Mouse (Mus musculus) 416B (cell line): Measurements from ENCODE around the gene Ipp.

ENCODE experiments used
- DNase-seq: peaks from one replicate; pipeline ENCODE4 v3.0.0; 2011; ENCODE audit warnings: low read depth

Gene Ipp

GRCm38 (mm10) chr4:116557306-116558121 lies 50.2 kb downstream of the Ipp start, which contains the start of gene Gpbp1l1:
Gene Gpbp1l1, plus strand, starts transcription at chr4:116557658.
- DNase-seq, result peak; percentile 96

- DNase-seq, result peak; percentile 32
Observed at GRCm38 (mm10) chr4:116558151-116558882, 51.0 kb downstream of the Ipp start.
